8 mouse cellular contexts compared by ENCODE assay signal in the genomic region with DNA sequence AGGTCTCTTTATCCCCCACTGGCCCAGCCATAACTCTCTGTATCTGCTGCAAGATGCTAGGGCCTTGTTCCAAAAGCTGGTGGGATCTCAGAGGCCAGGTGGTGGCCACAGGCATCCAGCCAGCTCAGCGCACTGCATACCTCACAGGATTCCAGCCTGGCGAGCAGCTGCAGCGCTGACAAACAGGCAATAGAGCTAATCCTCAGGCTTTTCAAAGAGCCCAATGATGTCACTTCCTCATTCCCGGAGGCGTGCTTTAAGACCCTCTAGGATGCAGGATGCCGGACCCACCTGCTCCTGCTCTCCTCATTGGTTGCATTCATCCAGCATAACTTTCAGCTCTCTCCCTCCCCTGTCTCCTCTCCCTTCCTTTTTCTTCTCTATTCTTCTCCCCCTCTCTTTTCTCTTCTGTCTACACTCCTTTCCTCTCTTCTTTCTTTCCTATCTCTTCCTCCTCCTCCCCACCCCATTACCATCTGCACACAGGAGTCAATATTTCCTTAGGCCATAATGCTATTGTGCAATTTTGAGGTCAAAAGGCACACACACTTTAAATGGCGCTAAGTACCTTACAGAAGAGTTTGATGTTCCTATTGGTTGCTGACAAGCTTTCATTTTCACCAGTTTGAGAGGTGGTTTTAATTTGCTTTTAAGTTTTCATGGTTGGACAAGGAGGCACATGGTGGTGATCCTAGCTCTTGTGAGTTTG. TPM values are rescaled to one million over a fixed set of nuclear protein-coding genes. Genes with fewer than 3 reads are reported as not detected.
DNase-seq lines count a peak whose midpoint lies in the region; ATAC-seq and TF ChIP-seq lines count a peak whose summit lies in the region.

No protein-coding gene starts in this region.

- no peak for TF ChIP-seq CTCF in liver, adult 2 months (IDR thresholded peaks at IDR 0.05; ENCODE audit: low read depth, low read length)

- no peak; the same call in 1 of the 2 replicates for ATAC-seq in liver, embryonic 11.5 days (replicated peaks; ENCODE audit: low FRiP score)
- peak; percentile 68 for ATAC-seq in hindbrain, embryonic 16.5 days
- ATAC-seq in frontal cortex, adult (ENCODE audit: low TSS enrichment), result no peak

- H3K9me3 ChIP-seq in liver, embryonic 11.5 days (ENCODE audit: control insufficient read depth, low read length), result no peaks in the 10 kb centered on the region
- no peaks in the 10 kb centered on the region for H3K9me3 ChIP-seq in hindbrain, embryonic 16.5 days (ENCODE audit: control insufficient read depth, low read length)

- peak; percentile 43 for DNase-seq in liver, adult 2 months (ENCODE audit: extremely low read depth, low read depth, low spot score)
- no peak for DNase-seq in liver, embryonic 11.5 days (ENCODE audit: low spot score)
- peak; percentile 60 for DNase-seq in cerebellum, adult 9-10 months
- peak; percentile 33 for DNase-seq in retina, embryonic 14.5 days (ENCODE audit: low spot score)
- DNase-seq in ovary, adult 18-20 months (ENCODE audit: low spot score), result no peak
- no peak for DNase-seq in ovary, postnatal 10 days (ENCODE audit: low spot score)

- TF ChIP-seq POLR2A in liver, adult 2 months (IDR thresholded peaks at IDR 0.05; ENCODE audit: extremely low read depth, insufficient read depth, low read length), result no peak

- H3K4me2 ChIP-seq in liver, embryonic 11.5 days, result no peak overlapping the region
- H3K4me2 ChIP-seq in hindbrain, embryonic 16.5 days (ENCODE audit: low read length), result no peak overlapping the region

- no peaks in the 10 kb centered on the region for H3K4me1 ChIP-seq in liver, adult 2 months (ENCODE audit: control insufficient read depth, insufficient read depth, low read length)
- H3K4me1 ChIP-seq in liver, embryonic 11.5 days (replicated peaks; ENCODE audit: control insufficient read depth, insufficient read depth, low read length), result peaks cover 3% of the 10 kb centered on the region; the same call in 1 of the 2 replicates
- H3K4me1 ChIP-seq in hindbrain, embryonic 16.5 days (ENCODE audit: control insufficient read depth, insufficient read depth, low read depth, low read length), result no peaks in the 10 kb centered on the region

- no peak overlapping the region for H3K4me3 ChIP-seq in liver, adult 2 months (ENCODE audit: insufficient read depth, low read depth, low read length)
- H3K4me3 ChIP-seq in liver, embryonic 11.5 days (ENCODE audit: low read depth, low read length), result no peak overlapping the region
- H3K4me3 ChIP-seq in hindbrain, embryonic 16.5 days (ENCODE audit: low read length), result no peak overlapping the region

- no peaks in the 10 kb centered on the region for H3K27me3 ChIP-seq in liver, adult 2 months (ENCODE audit: control insufficient read depth, insufficient read depth, low read length)
- no peaks in the 10 kb centered on the region for H3K27me3 ChIP-seq in liver, embryonic 11.5 days (replicated peaks; ENCODE audit: control insufficient read depth, insufficient read depth, low read length)
- no peaks in the 10 kb centered on the region for H3K27me3 ChIP-seq in hindbrain, embryonic 16.5 days (replicated peaks; ENCODE audit: control insufficient read depth, insufficient read depth, low read length)

- no peaks in the 10 kb centered on the region for H3K79me2 ChIP-seq in liver, adult 2 months (ENCODE audit: control insufficient read depth, insufficient read depth, low read length)

- H3K27ac ChIP-seq in liver, adult 2 months (replicated peaks; ENCODE audit: insufficient read depth, low read depth, low read length), result no peak overlapping the region
- H3K27ac ChIP-seq in liver, embryonic 11.5 days (ENCODE audit: low read depth, low read length), result no peak overlapping the region
- H3K27ac ChIP-seq in hindbrain, embryonic 16.5 days (ENCODE audit: low read depth, low read length), result no peak overlapping the region

- H3K9ac ChIP-seq in liver, adult 2 months (ENCODE audit: low read depth, low read length), result no peak overlapping the region
- no peak overlapping the region for H3K9ac ChIP-seq in liver, embryonic 11.5 days (ENCODE audit: low read depth, low read length)
- H3K9ac ChIP-seq in hindbrain, embryonic 16.5 days (ENCODE audit: low read depth, low read length), result no peak overlapping the region

- H3K36me3 ChIP-seq in liver, adult 2 months (ENCODE audit: control insufficient read depth, insufficient read depth, low read length), result no peaks in the 10 kb centered on the region
- no peaks in the 10 kb centered on the region for H3K36me3 ChIP-seq in liver, embryonic 11.5 days (ENCODE audit: control insufficient read depth, insufficient read depth, low read length)
- no peaks in the 10 kb centered on the region for H3K36me3 ChIP-seq in hindbrain, embryonic 16.5 days (ENCODE audit: control insufficient read depth, insufficient read depth, low read length)

- WGBS in liver, adult 2 months, result 61% methylated on average over 7 of the region's 7 CpGs
- WGBS in liver, embryonic 11.5 days, result 45% methylated on average over 7 of the region's 7 CpGs
- WGBS in hindbrain, embryonic 16.5 days, result 47% methylated on average over 7 of the region's 7 CpGs

RNA-seq across cellular contexts. Expression of a gene that starts 30.6 kb away (rescaled TPM):
- total RNA-seq in liver, adult 2 months (2014; rRNA removed), result 5.0 and 5.4 TPM in 2 replicates
- 5.2 and 7.1 TPM in 2 replicates for polyA plus RNA-seq in liver, adult 2 months (2012; rRNA removed)
- polyA plus RNA-seq in liver, embryonic 11.5 days (2014; fragmentation: Nextera tagmentation; extraction: Ambion mirVana), result 984 and 1,116 TPM in 2 replicates
- 3,926 and 4,269 TPM in 2 replicates for polyA plus RNA-seq in hindbrain, embryonic 16.5 days (2015; fragmentation: Nextera tagmentation; extraction: Ambion mirVana)

Comparison
In these comparisons a context has a peak if more than half of its experiments do, and no peak if none do; other contexts are left out.
1. DNase-seq: peak in liver, adult 2 months (single experiment), cerebellum, adult 9-10 months (single experiment) and retina, embryonic 14.5 days (single experiment); none in liver, embryonic 11.5 days (single experiment), ovary, adult 18-20 months (single experiment) and ovary, postnatal 10 days (single experiment).
2. RNA of a gene that starts 30.6 kb away (polyA plus RNA-seq): 3,926 to 4,269 TPM in hindbrain, embryonic 16.5 days and 984 to 1,116 TPM in liver, embryonic 11.5 days; 5.2 to 7.1 TPM in liver, adult 2 months; every median in the first group is over 100 times any median in the second.